10 mouse cellular contexts compared by ENCODE assay signal in the genomic region with DNA sequence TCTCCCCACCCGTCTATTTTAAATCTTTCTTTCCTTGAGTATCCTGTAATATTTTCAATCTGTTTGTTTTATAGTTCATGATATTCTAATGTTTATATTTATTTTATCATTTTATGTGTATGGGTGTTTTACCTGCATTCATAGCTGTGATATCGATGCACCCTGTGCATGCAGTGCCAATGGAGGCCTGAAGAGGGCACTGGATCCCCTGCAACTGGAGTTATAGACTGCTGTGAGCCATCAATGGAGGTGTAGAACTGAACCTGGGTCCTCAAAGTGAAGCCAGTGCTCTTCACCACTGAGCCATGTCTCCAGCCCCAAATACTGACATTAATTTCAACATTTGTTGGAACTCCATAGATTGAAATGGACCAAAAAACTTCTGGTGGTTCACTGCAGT. TPM values are rescaled to one million over a fixed set of nuclear protein-coding genes. Genes with fewer than 3 reads are reported as not detected.
DNase-seq lines count a peak whose midpoint lies in the region; ATAC-seq and TF ChIP-seq lines count a peak whose summit lies in the region.
"Had no signal": no experiment of that assay in that cellular context is flagged by ENCODE, and none has a peak within 500 bp of the region (broad histone marks: within the 10 kb centered on the region; RNA-seq: fewer than 3 reads in every experiment).

No protein-coding gene starts in this region.

- no peaks in the 10 kb centered on the region for H3K4me1 ChIP-seq in midbrain, postnatal 0 days (ENCODE audit: insufficient read depth, low read length)
- no peaks in the 10 kb centered on the region; the same call in 1 of the 2 replicates for H3K4me1 ChIP-seq in midbrain, embryonic 14.5 days (ENCODE audit: control insufficient read depth, insufficient read depth, low read length)
- peaks cover 6% of the 10 kb centered on the region; the same call in 1 of the 2 replicates for H3K4me1 ChIP-seq in stomach, postnatal 0 days (replicated peaks; ENCODE audit: control insufficient read depth, insufficient read depth)

- peak; percentile 52 for TF ChIP-seq CTCF in gastrocnemius, adult 2 months (IDR thresholded peaks at IDR 0.05)
- peak; percentile 56 for TF ChIP-seq CTCF in midbrain, postnatal 0 days (IDR thresholded peaks at IDR 0.05)
- peak; percentile 69 for TF ChIP-seq CTCF in stomach, postnatal 0 days (IDR thresholded peaks at IDR 0.05; ENCODE audit: low read depth)

- no peak for ATAC-seq in midbrain, postnatal 0 days (ENCODE audit: low FRiP score)
- no peak for ATAC-seq in midbrain, embryonic 14.5 days (ENCODE audit: low FRiP score, low TSS enrichment)
- no peak for ATAC-seq in stomach, postnatal 0 days (ENCODE audit: low FRiP score, low TSS enrichment)

- no peak overlapping the region for H3K9ac ChIP-seq in midbrain, postnatal 0 days (replicated peaks; ENCODE audit: low read length, poor library complexity, severe bottlenecking)
- H3K9ac ChIP-seq in midbrain, embryonic 14.5 days (replicated peaks; ENCODE audit: low read length): no peak overlapping the region
- H3K9ac ChIP-seq in stomach, postnatal 0 days (ENCODE audit: low read length): no peak overlapping the region

- no peak for TF ChIP-seq EP300 in stomach, postnatal 0 days (optimal IDR thresholded peaks at IDR 0.05)

- H3K27ac ChIP-seq in gastrocnemius, adult 2 months: no peak overlapping the region
- H3K27ac ChIP-seq in midbrain, postnatal 0 days (ENCODE audit: low read depth, low read length): no peak overlapping the region
- H3K27ac ChIP-seq in midbrain, embryonic 14.5 days (replicated peaks; ENCODE audit: low read depth, low read length): no peak overlapping the region
- no peak overlapping the region for H3K27ac ChIP-seq in stomach, postnatal 0 days (replicated peaks)
- H3K27ac ChIP-seq: macrophage had no signal

- DNase-seq in gastrocnemius, adult 2 months: no peak
- no peak for DNase-seq in gastrocnemius, postnatal 36 days
- no peak for DNase-seq in midbrain, postnatal 0 days (ENCODE audit: low spot score)
- no peak for DNase-seq in midbrain, embryonic 14.5 days
- peak; percentile 35 for DNase-seq in c-Kit-positive CD71-positive TER-119-negative erythroid progenitor cells, embryonic 14.5 days (ENCODE audit: low read depth)
- no peak for DNase-seq in stomach, postnatal 0 days (ENCODE audit: low spot score)
- no peak for DNase-seq in ovary, postnatal 14 days (ENCODE audit: low spot score)
- DNase-seq in left cerebral cortex, postnatal 36 days (ENCODE audit: low spot score in 2 of 2): no peak
- DNase-seq: kidney, adult 8-10 months had no signal

- H3K4me3 ChIP-seq in gastrocnemius, adult 2 months: no peak overlapping the region
- no peak overlapping the region for H3K4me3 ChIP-seq in midbrain, postnatal 0 days (ENCODE audit: low read depth, low read length)
- no peak overlapping the region for H3K4me3 ChIP-seq in midbrain, embryonic 14.5 days (replicated peaks; ENCODE audit: low read depth, low read length)
- no peak overlapping the region for H3K4me3 ChIP-seq in stomach, postnatal 0 days (ENCODE audit: low read depth, low read length)

- intact Hi-C loops in gastrocnemius, adult 2 months (cut with DNase I): no loop called here
- intact Hi-C loops in gastrocnemius, postnatal 36 days (cut with DNase I): no loop called here
- intact Hi-C loops in left cerebral cortex, postnatal 36 days (cut with DNase I): no loop called here

- H3K36me3 ChIP-seq in midbrain, postnatal 0 days (ENCODE audit: insufficient read depth, low read length): peaks cover 29% of the 10 kb centered on the region
- H3K36me3 ChIP-seq in midbrain, embryonic 14.5 days (ENCODE audit: control insufficient read depth, insufficient read depth, low read length): peaks cover 42% of the 10 kb centered on the region
- 0 out of 2 replicates have a peak, but pooled peaks cover 6% of the 10 kb centered on the region for H3K36me3 ChIP-seq in stomach, postnatal 0 days (ENCODE audit: control insufficient read depth, insufficient read depth, low read length)

- no peaks in the 10 kb centered on the region for H3K9me3 ChIP-seq in midbrain, postnatal 0 days (ENCODE audit: low read length)
- H3K9me3 ChIP-seq in midbrain, embryonic 14.5 days (ENCODE audit: control insufficient read depth, low read length): no peaks in the 10 kb centered on the region
- H3K9me3 ChIP-seq in stomach, postnatal 0 days (ENCODE audit: control insufficient read depth, low read length): no peaks in the 10 kb centered on the region

- WGBS in midbrain, postnatal 0 days: 99% methylated on average over 2 of the region's 2 CpGs
- 96% methylated on average over 2 of the region's 2 CpGs for WGBS in midbrain, embryonic 14.5 days
- 87% methylated on average over 2 of the region's 2 CpGs for WGBS in stomach, postnatal 0 days

- H3K27me3 ChIP-seq in midbrain, postnatal 0 days (ENCODE audit: insufficient read depth, low read length): no peaks in the 10 kb centered on the region
- no peaks in the 10 kb centered on the region for H3K27me3 ChIP-seq in midbrain, embryonic 14.5 days (ENCODE audit: control insufficient read depth, insufficient read depth, low read length)
- H3K27me3 ChIP-seq in stomach, postnatal 0 days (ENCODE audit: control insufficient read depth, insufficient read depth, low read length): no peaks in the 10 kb centered on the region

- no peak overlapping the region for H3K4me2 ChIP-seq in midbrain, postnatal 0 days (ENCODE audit: low read depth, low read length, poor library complexity, severe bottlenecking)
- H3K4me2 ChIP-seq in midbrain, embryonic 14.5 days (ENCODE audit: low read length): no peak overlapping the region
- H3K4me2 ChIP-seq in stomach, postnatal 0 days (replicated peaks; ENCODE audit: low read depth): no peak overlapping the region

RNA-seq across cellular contexts. Expression of a gene that starts 17.3 kb away (rescaled TPM):
- 10 to 100 TPM; 25.2 to 31.6 TPM for total RNA-seq in gastrocnemius, adult 2 months (2021)
- 10 to 100 TPM; 21.8 to 23.6 TPM for total RNA-seq in gastrocnemius, postnatal 36 days (2021)
- total RNA-seq in midbrain, postnatal 0 days (2014; rRNA removed): 45.3 and 47.4 TPM in 2 replicates
- polyA plus RNA-seq in midbrain, postnatal 0 days (2015; fragmentation: Nextera tagmentation; extraction: Ambion mirVana): 38.4 and 42.2 TPM in 2 replicates
- 53.1 and 71.4 TPM in 2 replicates for polyA plus RNA-seq in midbrain, embryonic 14.5 days (2014; fragmentation: Nextera tagmentation; extraction: Ambion mirVana)
- polyA plus RNA-seq in stomach, postnatal 0 days (2015; fragmentation: Nextera tagmentation; extraction: Ambion mirVana): 63.5 and 66.8 TPM in 2 replicates
- total RNA-seq in left cerebral cortex, postnatal 36 days (2021): 10 to 100 TPM; 23.4 to 24.5 TPM

RNA-seq across cellular contexts. Expression of a gene that starts 48.1 kb away (rescaled TPM):
- 10 to 100 TPM; 21.6 to 23.8 TPM for total RNA-seq in gastrocnemius, adult 2 months (2021)
- 10 to 100 TPM; 18.6 to 20.6 TPM for total RNA-seq in gastrocnemius, postnatal 36 days (2021)
- total RNA-seq in midbrain, postnatal 0 days (2014; rRNA removed): 32.9 and 42.0 TPM in 2 replicates
- 50.0 and 55.8 TPM in 2 replicates for polyA plus RNA-seq in midbrain, postnatal 0 days (2015; fragmentation: Nextera tagmentation; extraction: Ambion mirVana)
- polyA plus RNA-seq in midbrain, embryonic 14.5 days (2014; fragmentation: Nextera tagmentation; extraction: Ambion mirVana): 38.5 and 54.0 TPM in 2 replicates
- 114 and 117 TPM in 2 replicates for polyA plus RNA-seq in stomach, postnatal 0 days (2015; fragmentation: Nextera tagmentation; extraction: Ambion mirVana)
- total RNA-seq in left cerebral cortex, postnatal 36 days (2021): 10 to 100 TPM; 62.1 to 64.0 TPM
